Mouse (Mus musculus): Measurements from ENCODE around the gene Sla2. TPM values are rescaled to one million over a fixed set of nuclear protein-coding genes. Genes with fewer than 3 reads are reported as not detected.
"Not testable (repeated sequence)": the region's sequence is repeated elsewhere in the genome, so short reads cannot be mapped to it uniquely, and the experiment has no call there.

The Sla2 gene
- polyA plus RNA-seq (2014; fragmentation: Nextera tagmentation; extraction: Ambion mirVana): 0.22 TPM in 1 of 2 replicates, not detected in the other

DNA sequence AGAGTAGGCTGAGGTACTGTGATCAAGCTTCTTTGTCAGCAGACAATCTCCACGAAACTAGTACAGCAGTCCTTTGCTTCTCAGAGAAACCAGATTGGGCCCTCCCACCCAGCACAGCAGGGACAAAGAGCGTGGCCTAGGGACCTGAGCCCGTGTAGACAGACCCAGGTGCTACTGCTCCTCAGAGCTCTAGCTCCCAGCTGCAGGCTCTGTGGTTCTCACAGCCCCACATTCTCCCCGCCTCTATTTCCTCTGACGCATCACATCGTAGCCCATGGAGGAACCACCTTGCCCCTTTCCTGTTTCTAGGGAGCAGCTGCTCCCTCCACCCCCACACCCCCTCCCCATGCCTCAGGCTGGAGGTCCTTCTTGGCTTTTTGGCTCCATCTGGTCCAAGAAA is at the start of gene Sla2:
Gene Sla2, minus strand, starts transcription at position 176 of the 400 bp plus-strand sequence.
- no peaks in the 10 kb centered on the region for H3K27me3 ChIP-seq (ENCODE audit: control insufficient read depth, insufficient read depth, low read length)
- ATAC-seq (ENCODE audit: low FRiP score, low TSS enrichment): no peak
- no peaks in the 10 kb centered on the region for H3K36me3 ChIP-seq (ENCODE audit: control insufficient read depth, insufficient read depth, low read length)
- no peak within 1 kb of the TSS for H3K27ac ChIP-seq (replicated peaks; ENCODE audit: low read depth, low read length)
- WGBS: 67% methylated on average over 6 of the region's 6 CpGs
- H3K4me2 ChIP-seq (ENCODE audit: low read length): no peak within 1 kb of the TSS
- no peak within 1 kb of the TSS for H3K9ac ChIP-seq (replicated peaks; ENCODE audit: low read length)
- H3K9me3 ChIP-seq (ENCODE audit: control insufficient read depth, low read length): no peaks in the 10 kb centered on the region
- H3K4me1 ChIP-seq (ENCODE audit: control insufficient read depth, insufficient read depth, low read length): 0 out of 2 replicates have a peak, but pooled peaks cover 5% of the 10 kb centered on the region
- H3K4me3 ChIP-seq (replicated peaks; ENCODE audit: low read depth, low read length): no peak within 1 kb of the TSS
- DNase-seq: no peak

DNA sequence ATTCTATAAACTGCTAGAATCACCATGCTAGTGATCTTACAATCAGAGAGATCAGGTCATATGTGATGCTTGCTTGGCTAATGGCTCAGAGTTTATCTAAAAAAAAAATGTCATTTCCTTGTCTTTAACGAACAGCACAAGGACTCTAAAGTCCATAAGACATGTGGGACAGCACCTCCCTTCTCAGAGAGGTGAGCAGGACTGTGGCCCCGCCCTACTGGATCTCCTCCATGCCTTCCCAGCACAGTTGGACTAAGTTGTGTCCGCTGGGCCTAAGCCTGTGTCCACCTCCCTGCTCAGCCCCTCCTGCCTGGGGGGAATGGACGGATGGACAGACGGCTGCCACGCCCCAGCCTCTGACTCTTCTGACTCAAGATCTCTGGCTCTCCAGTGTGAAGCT is 48.0 kb upstream of the Sla2 start:
- no peak for DNase-seq
- WGBS: 85% methylated on average over 6 of the region's 6 CpGs
- Histone ChIP-seq H3K4me1 (ENCODE audit: control insufficient read depth, insufficient read depth, low read length) (no peaks in the 10 kb centered on the region), H3K9ac (replicated peaks; ENCODE audit: low read length) (no peak overlapping the region), H3K27me3 (ENCODE audit: control insufficient read depth, insufficient read depth, low read length) (no peaks in the 10 kb centered on the region), H3K9me3 (ENCODE audit: control insufficient read depth, low read length) (no peaks in the 10 kb centered on the region), H3K4me2 (ENCODE audit: low read length) (no peak overlapping the region), H3K36me3 (ENCODE audit: control insufficient read depth, insufficient read depth, low read length) (peaks cover 39% of the 10 kb centered on the region), H3K4me3 (replicated peaks; ENCODE audit: low read depth, low read length) (no peak overlapping the region), H3K27ac (replicated peaks; ENCODE audit: low read depth, low read length) (no peak overlapping the region)
- no peak for ATAC-seq (ENCODE audit: low FRiP score, low TSS enrichment)

DNA sequence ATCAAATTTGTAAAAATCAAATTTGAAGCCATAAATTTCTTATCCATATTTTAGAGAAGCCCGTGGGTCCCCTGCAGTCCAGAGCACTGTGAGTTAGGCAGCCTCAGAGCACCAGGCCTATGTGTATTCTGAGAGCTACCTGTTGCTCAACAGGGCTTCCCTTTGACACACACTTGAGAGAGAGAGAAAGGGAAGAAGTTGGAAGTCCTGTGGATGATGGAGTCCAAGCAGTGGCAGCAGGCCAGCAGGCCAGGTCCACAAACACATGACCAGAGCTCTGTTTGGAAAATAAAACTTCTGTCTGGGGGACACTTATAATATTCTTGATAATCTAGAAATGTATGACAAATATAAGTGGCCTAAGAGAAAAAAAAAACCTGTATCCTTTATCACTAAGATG is 46.4 kb upstream of the Sla2 start:
- H3K4me3 ChIP-seq (replicated peaks; ENCODE audit: low read depth, low read length): no peak overlapping the region
- DNase-seq (no peak), ATAC-seq (ENCODE audit: low FRiP score, low TSS enrichment) (no peak)
- H3K4me1 ChIP-seq (ENCODE audit: control insufficient read depth, insufficient read depth, low read length): no peaks in the 10 kb centered on the region
- no peak overlapping the region for H3K9ac ChIP-seq (replicated peaks; ENCODE audit: low read length)
- WGBS: 90% methylated on average over 1 of the region's 1 CpGs
- no peaks in the 10 kb centered on the region for H3K9me3 ChIP-seq (ENCODE audit: control insufficient read depth, low read length)
- no peak overlapping the region for H3K27ac ChIP-seq (replicated peaks; ENCODE audit: low read depth, low read length)
- H3K27me3 ChIP-seq (ENCODE audit: control insufficient read depth, insufficient read depth, low read length): no peaks in the 10 kb centered on the region
- peaks cover 31% of the 10 kb centered on the region for H3K36me3 ChIP-seq (ENCODE audit: control insufficient read depth, insufficient read depth, low read length)
- H3K4me2 ChIP-seq (ENCODE audit: low read length): no peak overlapping the region

DNA sequence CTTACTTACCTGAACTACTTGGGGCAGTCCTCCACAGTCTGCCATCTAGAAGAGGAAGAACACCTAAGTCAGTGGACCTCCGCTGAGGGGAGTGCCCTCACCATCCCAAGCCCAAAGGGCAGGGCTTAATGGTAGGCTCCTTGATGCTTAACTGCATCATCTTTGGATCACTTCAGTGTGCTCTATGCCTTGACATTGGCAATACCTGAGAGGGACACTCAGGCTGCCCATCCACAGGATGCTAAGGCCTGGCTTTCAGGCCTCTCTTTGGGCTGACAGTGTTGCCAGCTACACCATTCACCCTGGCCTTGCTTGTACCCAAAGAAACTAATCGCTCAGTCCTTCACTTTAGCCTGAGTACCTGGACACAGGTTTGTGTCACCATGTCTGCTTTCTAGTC is 44.4 kb upstream of the Sla2 start:
- ATAC-seq (ENCODE audit: low FRiP score, low TSS enrichment) (no peak), DNase-seq (no peak)
- H3K9ac ChIP-seq (replicated peaks; ENCODE audit: low read length): no peak overlapping the region
- H3K4me2 ChIP-seq (ENCODE audit: low read length): no peak overlapping the region
- no peaks in the 10 kb centered on the region for H3K9me3 ChIP-seq (ENCODE audit: control insufficient read depth, low read length)
- H3K27ac ChIP-seq (replicated peaks; ENCODE audit: low read depth, low read length): no peak overlapping the region
- no peaks in the 10 kb centered on the region for H3K27me3 ChIP-seq (ENCODE audit: control insufficient read depth, insufficient read depth, low read length)
- WGBS: 100% methylated on average over 2 of the region's 2 CpGs
- H3K4me3 ChIP-seq (replicated peaks; ENCODE audit: low read depth, low read length): no peak overlapping the region
- H3K4me1 ChIP-seq (ENCODE audit: control insufficient read depth, insufficient read depth, low read length): no peaks in the 10 kb centered on the region
- peaks cover 35% of the 10 kb centered on the region for H3K36me3 ChIP-seq (ENCODE audit: control insufficient read depth, insufficient read depth, low read length)

DNA sequence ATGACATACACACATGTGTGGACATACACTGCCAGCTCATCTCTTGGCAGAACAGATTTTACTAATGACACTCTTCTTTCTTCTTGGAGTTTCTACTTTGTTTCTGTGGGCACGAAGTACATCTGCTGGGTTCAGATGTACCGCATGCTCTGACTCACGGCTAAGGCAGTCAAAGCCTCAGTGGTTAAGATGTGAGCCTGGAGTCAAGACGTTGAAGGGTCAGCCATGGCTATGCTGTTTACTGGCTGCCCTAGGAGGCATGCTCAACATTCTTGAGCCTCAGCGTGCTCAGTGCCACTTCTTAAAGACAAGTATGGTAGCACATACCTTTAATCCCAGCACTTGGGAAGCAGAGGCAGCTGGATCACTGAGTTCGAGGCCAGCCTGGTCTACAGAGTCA is 43.6 kb upstream of the Sla2 start:
- no peak overlapping the region for H3K4me2 ChIP-seq (ENCODE audit: low read length)
- ATAC-seq (ENCODE audit: low FRiP score, low TSS enrichment): no peak
- H3K9ac ChIP-seq (replicated peaks; ENCODE audit: low read length): no peak overlapping the region
- H3K4me3 ChIP-seq (replicated peaks; ENCODE audit: low read depth, low read length): no peak overlapping the region
- DNase-seq: no peak
- no peak overlapping the region for H3K27ac ChIP-seq (replicated peaks; ENCODE audit: low read depth, low read length)
- H3K27me3 ChIP-seq (ENCODE audit: control insufficient read depth, insufficient read depth, low read length): no peaks in the 10 kb centered on the region
- no peaks in the 10 kb centered on the region for H3K4me1 ChIP-seq (ENCODE audit: control insufficient read depth, insufficient read depth, low read length)
- no peaks in the 10 kb centered on the region for H3K9me3 ChIP-seq (ENCODE audit: control insufficient read depth, low read length)
- 89% methylated on average over 6 of the region's 6 CpGs for WGBS
- peaks cover 27% of the 10 kb centered on the region for H3K36me3 ChIP-seq (ENCODE audit: control insufficient read depth, insufficient read depth, low read length)

DNA sequence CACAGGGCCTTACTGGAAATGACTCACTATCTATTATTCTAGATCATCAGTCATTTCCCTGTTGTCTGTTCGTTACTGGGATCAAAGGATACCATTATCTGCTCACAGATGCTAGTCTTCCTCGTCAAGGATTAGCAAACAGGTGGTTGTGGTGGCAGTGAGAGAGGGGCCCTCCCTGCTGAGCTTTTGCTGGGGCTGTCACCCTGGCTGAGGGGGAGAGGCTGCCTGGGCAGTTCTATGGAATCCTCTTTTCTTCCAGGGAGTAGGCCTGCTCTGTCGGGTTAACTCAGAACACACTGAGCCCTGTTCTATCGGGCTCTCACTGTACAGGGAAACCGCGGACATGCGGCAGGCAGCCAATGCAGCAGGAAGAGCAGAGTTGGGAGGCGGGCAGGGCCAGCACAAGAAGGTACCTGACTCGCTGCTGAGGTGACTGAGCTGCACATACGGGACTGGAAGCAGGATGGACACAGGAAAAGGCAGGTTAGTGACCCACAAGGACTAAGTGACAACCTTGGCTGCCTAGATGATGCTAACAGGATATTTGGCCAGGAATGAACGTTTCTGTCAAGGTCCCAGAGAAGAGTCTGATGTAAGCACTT is 42.6 kb upstream of the Sla2 start:
- Histone ChIP-seq H3K27ac (replicated peaks; ENCODE audit: low read depth, low read length) (no peak overlapping the region), H3K36me3 (ENCODE audit: control insufficient read depth, insufficient read depth, low read length) (peaks cover 23% of the 10 kb centered on the region), H3K9ac (replicated peaks; ENCODE audit: low read length) (no peak overlapping the region), H3K9me3 (ENCODE audit: control insufficient read depth, low read length) (no peaks in the 10 kb centered on the region), H3K4me2 (ENCODE audit: low read length) (no peak overlapping the region), H3K4me3 (replicated peaks; ENCODE audit: low read depth, low read length) (no peak overlapping the region), H3K27me3 (ENCODE audit: control insufficient read depth, insufficient read depth, low read length) (no peaks in the 10 kb centered on the region), H3K4me1 (ENCODE audit: control insufficient read depth, insufficient read depth, low read length) (no peaks in the 10 kb centered on the region)
- WGBS: 61% methylated on average over 11 of the region's 11 CpGs
- ATAC-seq (ENCODE audit: low FRiP score, low TSS enrichment) (no peak), DNase-seq (no peak)

DNA sequence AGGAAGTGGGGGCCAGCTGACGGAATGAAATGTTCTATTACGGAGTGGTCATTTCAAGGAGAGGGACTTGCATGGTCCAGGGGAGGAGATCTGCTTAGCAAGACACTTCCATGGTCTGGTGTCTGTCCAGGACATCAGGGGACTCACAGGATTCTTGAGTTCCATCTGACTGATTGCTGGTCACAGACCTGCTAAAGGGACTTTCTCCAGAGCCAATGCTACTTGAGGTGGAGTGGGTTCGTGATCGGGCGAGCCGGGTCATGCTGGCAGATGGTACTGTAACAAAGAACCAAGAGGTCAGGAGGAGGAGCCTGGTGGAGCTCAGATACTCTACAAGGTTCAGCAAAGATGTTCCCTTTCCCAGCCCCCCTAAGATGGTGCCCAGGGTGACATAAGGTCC is 41.6 kb upstream of the Sla2 start:
- Histone ChIP-seq H3K27me3 (ENCODE audit: control insufficient read depth, insufficient read depth, low read length) (no peaks in the 10 kb centered on the region), H3K9me3 (ENCODE audit: control insufficient read depth, low read length) (no peaks in the 10 kb centered on the region)
- DNase-seq: no peak

DNA sequence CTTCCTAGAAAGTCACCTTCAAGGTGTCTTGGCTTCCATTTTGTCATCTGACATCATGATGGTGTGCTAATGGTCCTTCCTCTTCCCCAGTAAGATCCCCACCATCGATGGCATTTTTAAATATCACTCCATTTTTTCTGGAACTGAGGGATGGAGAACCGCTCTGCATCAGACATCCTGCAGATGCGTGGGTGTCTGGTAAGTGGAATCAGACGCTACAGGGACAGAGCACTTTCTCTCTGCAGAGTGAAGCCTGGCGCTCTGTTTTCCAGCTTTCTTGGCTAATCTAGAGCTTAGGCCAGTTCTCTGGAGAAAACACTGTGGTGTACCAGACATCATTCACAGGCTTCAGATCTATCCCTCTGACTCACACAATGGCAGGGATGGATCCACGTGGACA is 40.7 kb upstream of the Sla2 start:
- peaks cover 23% of the 10 kb centered on the region for H3K36me3 ChIP-seq (ENCODE audit: control insufficient read depth, insufficient read depth, low read length)
- H3K9ac ChIP-seq (replicated peaks; ENCODE audit: low read length): no peak overlapping the region
- H3K4me3 ChIP-seq (replicated peaks; ENCODE audit: low read depth, low read length): no peak overlapping the region
- DNase-seq (no peak), ATAC-seq (ENCODE audit: low FRiP score, low TSS enrichment) (no peak)
- no peaks in the 10 kb centered on the region for H3K9me3 ChIP-seq (ENCODE audit: control insufficient read depth, low read length)
- H3K4me1 ChIP-seq (ENCODE audit: control insufficient read depth, insufficient read depth, low read length): no peaks in the 10 kb centered on the region
- no peaks in the 10 kb centered on the region for H3K27me3 ChIP-seq (ENCODE audit: control insufficient read depth, insufficient read depth, low read length)
- no peak overlapping the region for H3K27ac ChIP-seq (replicated peaks; ENCODE audit: low read depth, low read length)
- H3K4me2 ChIP-seq (ENCODE audit: low read length): no peak overlapping the region
- WGBS: 92% methylated on average over 6 of the region's 6 CpGs

More for the DNA sequence above, 41.6 kb upstream of the Sla2 start:
- H3K4me3 ChIP-seq (replicated peaks; ENCODE audit: low read depth, low read length): no peak overlapping the region
- whole genome bisulfite sequencing: 95% methylated on average over 6 of the region's 6 CpGs
- no peak overlapping the region for H3K4me2 ChIP-seq (ENCODE audit: low read length)
- H3K9ac ChIP-seq (replicated peaks; ENCODE audit: low read length): no peak overlapping the region
- ATAC-seq (ENCODE audit: low FRiP score, low TSS enrichment): no peak
- no peaks in the 10 kb centered on the region for H3K4me1 ChIP-seq (ENCODE audit: control insufficient read depth, insufficient read depth, low read length)
- no peak overlapping the region for H3K27ac ChIP-seq (replicated peaks; ENCODE audit: low read depth, low read length)
- H3K36me3 ChIP-seq (ENCODE audit: control insufficient read depth, insufficient read depth, low read length): peaks cover 23% of the 10 kb centered on the region

DNA sequence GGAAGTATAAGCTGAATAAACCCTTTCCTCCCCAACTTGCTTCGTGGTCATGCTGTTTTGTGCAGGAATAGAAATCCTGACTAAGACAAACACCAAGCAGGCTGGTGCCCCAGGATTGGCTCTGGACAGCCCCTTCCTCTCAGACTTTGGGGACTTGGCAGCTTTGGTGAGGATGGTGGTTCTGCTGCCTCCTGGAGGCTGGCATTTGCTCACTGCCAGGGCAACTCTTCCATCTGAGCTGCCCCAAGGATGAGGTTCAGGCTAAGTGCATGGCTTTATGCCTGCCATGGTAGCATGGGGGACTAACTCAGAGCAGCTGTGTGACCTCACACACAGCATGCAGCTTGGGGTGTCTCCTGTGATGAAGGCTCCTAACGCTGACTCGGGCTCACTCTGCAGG is 38.6 kb upstream of the Sla2 start:
- not testable (repeated sequence) for ATAC-seq (ENCODE audit: low FRiP score, low TSS enrichment)

More for the DNA sequence above, 38.6 kb upstream of the Sla2 start:
- not testable (repeated sequence) for H3K9me3 ChIP-seq (ENCODE audit: control insufficient read depth, low read length); H3K4me1 ChIP-seq (ENCODE audit: control insufficient read depth, insufficient read depth, low read length); H3K27me3 ChIP-seq (ENCODE audit: control insufficient read depth, insufficient read depth, low read length); H3K9ac ChIP-seq (replicated peaks; ENCODE audit: low read length); H3K27ac ChIP-seq (replicated peaks; ENCODE audit: low read depth, low read length); H3K4me3 ChIP-seq (replicated peaks; ENCODE audit: low read depth, low read length); H3K4me2 ChIP-seq (ENCODE audit: low read length); DNase-seq
- peaks cover 19% of the 10 kb centered on the region for H3K36me3 ChIP-seq (ENCODE audit: control insufficient read depth, insufficient read depth, low read length)
- 84% methylated on average over 3 of the region's 3 CpGs for WGBS
